Mouse (Mus musculus) left cerebral cortex, postnatal 36 days (tissue): ENCODE results near the gene Rbm4. TPM values are rescaled to one million over a fixed set of nuclear protein-coding genes. Genes with fewer than 3 reads are reported as not detected.
A peak's percentile ranks its signal among the peaks of the same experiment; 100 is the strongest.

Experiments used
- DNase-seq, 2 experiments: peaks; one replicate each; pipeline ENCODE4 v3.0.0; 2021 to 2022; ENCODE audit warnings: low spot score in 2 of 2, mixed read lengths in 1 of 2
- intact Hi-C: fragments of 180-260 bp; cut with DNase I; formaldehyde crosslinking; loops from one replicate; pipeline ENCODE4 v1.15.1; 2025
- total RNA-seq, 2 experiments: library from RNA; stranded (reverse); gene quantifications; 2 replicates each; pipeline ENCODE4 v1.2.3; 2021

Rbm4 gene
- total RNA-seq, 2 experiments from 2014 or later = 87.3 to 95.7 TPM

DNA sequence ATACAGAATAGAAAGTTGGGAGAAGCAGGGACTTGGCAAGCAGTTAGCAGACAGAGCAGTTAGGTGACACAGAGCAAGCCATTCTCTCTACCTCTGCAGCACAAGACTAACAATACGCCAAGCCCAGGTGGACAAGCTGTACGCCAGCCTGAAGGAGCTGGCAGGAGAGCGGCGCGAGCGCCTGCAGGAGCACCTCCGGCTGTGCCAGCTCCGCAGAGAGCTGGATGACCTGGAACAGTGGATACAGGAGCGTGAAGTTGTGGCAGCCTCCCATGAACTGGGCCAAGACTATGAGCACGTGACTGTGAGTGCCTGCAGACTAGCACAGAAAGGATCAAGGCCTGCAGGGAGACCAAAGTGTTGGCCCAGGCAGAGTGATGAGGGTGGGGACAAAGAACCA lies 48.0 kb downstream of the Rbm4 start:
- intact Hi-C loops = no loop called here
- DNase-seq = peak in 1 of 2 experiments; percentile 23

GRCm38 (mm10) chr19:4745057-4745456 lies 48.6 kb downstream of the Rbm4 start:
- intact Hi-C loops = no loop called here
- DNase-seq = peak in 1 of 2 experiments; percentile 14

DNA sequence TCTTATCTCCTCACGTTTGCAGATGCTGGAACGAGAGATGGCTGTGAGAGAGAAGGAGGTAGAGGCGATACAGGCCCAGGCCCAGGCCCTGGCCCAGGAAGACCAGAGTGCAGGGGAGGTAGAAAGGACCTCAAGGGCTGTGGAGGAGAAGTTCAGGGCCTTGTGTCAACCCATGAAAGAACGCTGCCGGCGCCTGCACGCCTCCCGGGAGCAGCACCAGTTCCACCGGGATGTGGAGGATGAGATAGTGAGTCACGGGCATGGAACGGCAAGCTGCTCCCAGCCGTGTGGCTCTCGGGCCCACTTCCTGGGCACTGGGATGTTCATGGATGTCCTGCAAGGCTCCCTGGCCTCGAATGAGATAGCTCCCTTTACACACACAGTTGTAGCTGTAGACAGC lies 49.7 kb downstream of the Rbm4 start:
- peak in 1 of 2 experiments; percentile 16 for DNase-seq
- intact Hi-C loops = loop anchor here (5.0 kb wide), 2 partner anchors 117 to 247 kb away; partner anchors contain the start of genes 2010003K11Rik and Rce1

DNA sequence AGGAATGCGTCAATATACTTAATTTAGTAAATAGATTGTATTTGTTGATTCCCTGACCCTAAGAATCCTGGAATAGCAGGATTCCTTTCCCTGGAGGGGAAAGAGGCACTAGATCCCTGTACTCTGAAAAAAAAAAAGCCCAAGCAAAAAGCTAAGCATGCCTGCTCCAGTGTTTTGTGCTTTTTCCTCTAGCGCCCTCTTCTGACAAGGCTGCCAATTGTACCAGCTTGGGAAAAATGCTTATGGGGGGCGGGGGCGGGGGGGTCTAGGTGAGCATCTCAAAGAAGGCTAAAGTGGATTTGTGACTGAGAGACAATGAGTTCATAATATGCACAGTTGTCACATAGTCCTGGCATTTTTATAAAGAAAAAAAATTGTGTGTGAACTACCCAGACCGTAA lies 50.2 kb downstream of the Rbm4 start:
- intact Hi-C loops = loop anchor here (5.0 kb wide), 2 partner anchors 116 to 246 kb away; partner anchors contain the start of genes 2010003K11Rik and Rce1

DNA sequence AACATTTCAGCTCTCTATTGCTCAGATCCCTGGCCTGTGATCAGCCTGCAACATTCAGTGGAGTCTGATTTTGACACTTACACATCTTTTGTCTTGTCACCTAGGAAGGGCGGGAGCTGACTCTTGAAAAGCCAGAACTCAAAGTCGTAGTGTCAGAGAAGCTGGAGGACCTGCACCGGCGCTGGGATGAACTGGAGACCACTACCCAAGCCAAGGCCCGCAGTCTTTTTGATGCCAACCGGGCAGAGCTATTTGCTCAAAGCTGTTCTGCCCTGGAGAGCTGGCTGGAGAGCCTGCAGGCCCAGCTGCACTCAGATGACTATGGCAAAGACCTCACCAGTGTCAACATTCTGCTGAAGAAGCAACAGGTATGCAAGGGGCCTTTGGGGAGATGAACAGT lies 51.5 kb downstream of the Rbm4 start:
- peak in 1 of 2 experiments; percentile 3 for DNase-seq
- intact Hi-C loops = loop anchor here (5.0 kb wide), 2 partner anchors 115 to 245 kb away; partner anchors contain the start of genes 2010003K11Rik and Rce1

More for the DNA sequence above, 50.2 kb downstream of the Rbm4 start:
- peak in 1 of 2 experiments; percentile 5 for DNase-seq

- DNase-seq = peak in 1 of 2 experiments; percentile 17
- intact Hi-C loops = loop anchor here (5.0 kb wide), 2 partner anchors 114 to 244 kb away; partner anchors contain the start of genes 2010003K11Rik and Rce1
Measured at GRCm38 (mm10) chr19:4741482-4741881, 52.2 kb downstream of the Rbm4 start.

- intact Hi-C loops = loop anchor here (5.0 kb wide), 2 partner anchors 112 to 242 kb away; partner anchors contain the start of genes 2010003K11Rik and Rce1
- peak in 1 of 2 experiments; percentile 3 for DNase-seq
Measured at GRCm38 (mm10) chr19:4739762-4740161, 53.9 kb downstream of the Rbm4 start.

DNA sequence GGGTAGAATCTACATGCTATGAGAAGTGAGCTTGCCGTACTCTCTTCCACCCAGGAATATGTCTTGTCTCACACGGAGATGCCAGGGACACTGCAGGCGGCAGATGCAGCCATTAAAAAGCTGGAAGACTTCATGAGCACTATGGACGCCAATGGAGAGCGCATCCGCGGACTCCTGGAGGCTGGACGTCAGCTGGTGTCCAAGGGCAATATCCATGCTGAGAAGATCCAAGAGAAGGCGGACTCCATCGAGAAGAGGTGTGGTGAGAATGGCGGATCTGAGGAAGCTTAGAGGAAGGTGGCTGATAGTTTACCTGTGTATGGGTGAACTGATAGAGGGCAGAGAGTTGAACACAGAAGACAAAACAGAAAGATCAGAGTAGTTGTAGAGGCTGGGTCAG lies 54.6 kb downstream of the Rbm4 start:
- peak in 1 of 2 experiments; percentile 3 for DNase-seq
- intact Hi-C loops = no loop called here

- DNase-seq = no peak
- intact Hi-C loops = no loop called here
Measured at GRCm38 (mm10) chr19:4737866-4738265, 55.8 kb downstream of the Rbm4 start.

Other genes with a start within 250 kb of the Rbm4 start
- 10 to 100 TPM; 43.2 to 48.6 TPM for gene Lrfn4, start 178.2 kb downstream of the Rbm4 start, total RNA-seq
- gene Rce1, start 168.3 kb downstream of the Rbm4 start, total RNA-seq = 10 to 100 TPM; 26.1 to 26.6 TPM
- 1 to 10 TPM; 1.4 to 2.3 TPM for gene Gm960, start 95.2 kb downstream of the Rbm4 start, total RNA-seq
- gene Sptbn2, start 82.7 kb downstream of the Rbm4 start, total RNA-seq = 100 to 1,000 TPM; 587 to 665 TPM
- 10 to 100 TPM; 16.6 to 18.0 TPM for gene Rbm4b, start 37.4 kb downstream of the Rbm4 start, total RNA-seq
- gene Gm21992, start 17.7 kb upstream of the Rbm4 start, total RNA-seq = 10 to 100 TPM; 17.6 to 23.7 TPM
- 10 to 100 TPM; 47.1 to 55.2 TPM for gene Rbm14, start 17.7 kb upstream of the Rbm4 start, total RNA-seq
- gene Ccs, start 45.4 kb upstream of the Rbm4 start, total RNA-seq = 10 to 100 TPM; 33.1 to 37.5 TPM
- gene Ccdc87, start 45.5 kb upstream of the Rbm4 start, total RNA-seq = 1 to 10 TPM; 2.8 to 3.1 TPM
- 100 to 1,000 TPM; 103 to 112 TPM for gene Ctsf, start 61.2 kb upstream of the Rbm4 start, total RNA-seq
- 1 to 10 TPM; 1.6 to 2.2 TPM for gene Actn3, start 84.0 kb upstream of the Rbm4 start, total RNA-seq
- gene Zdhhc24, start 84.8 kb upstream of the Rbm4 start, total RNA-seq = 10 to 100 TPM; 24.6 to 26.3 TPM
- 10 to 100 TPM; 42.1 to 47.8 TPM for gene Bbs1, start 112.7 kb upstream of the Rbm4 start, total RNA-seq
- 10 to 100 TPM; 41.2 to 42.6 TPM for gene Dpp3, start 134.4 kb upstream of the Rbm4 start, total RNA-seq
- 10 to 100 TPM; 25.4 to 32.9 TPM for gene Peli3, start 149.2 kb upstream of the Rbm4 start, total RNA-seq
- 10 to 100 TPM; 50.8 to 64.8 TPM for gene Mrpl11, start 168.2 kb upstream of the Rbm4 start, total RNA-seq
- 10 to 100 TPM; 13.7 to 30.9 TPM for gene Npas4, start 196.4 kb upstream of the Rbm4 start, total RNA-seq
- 10 to 100 TPM; 15.0 to 17.2 TPM for gene Slc29a2, start 230.0 kb upstream of the Rbm4 start, total RNA-seq
- 100 to 1,000 TPM; 118 to 135 TPM for gene B4gat1, start 244.9 kb upstream of the Rbm4 start, total RNA-seq
- 1 to 10 TPM; 4.6 to 6.1 TPM for gene AC124502.3, start 245.0 kb upstream of the Rbm4 start, total RNA-seq
- gene Brms1, start 247.5 kb upstream of the Rbm4 start, total RNA-seq = 10 to 100 TPM; 22.7 to 25.6 TPM